Mouse (Mus musculus): ENCODE results near the gene Trim40.

DNA sequence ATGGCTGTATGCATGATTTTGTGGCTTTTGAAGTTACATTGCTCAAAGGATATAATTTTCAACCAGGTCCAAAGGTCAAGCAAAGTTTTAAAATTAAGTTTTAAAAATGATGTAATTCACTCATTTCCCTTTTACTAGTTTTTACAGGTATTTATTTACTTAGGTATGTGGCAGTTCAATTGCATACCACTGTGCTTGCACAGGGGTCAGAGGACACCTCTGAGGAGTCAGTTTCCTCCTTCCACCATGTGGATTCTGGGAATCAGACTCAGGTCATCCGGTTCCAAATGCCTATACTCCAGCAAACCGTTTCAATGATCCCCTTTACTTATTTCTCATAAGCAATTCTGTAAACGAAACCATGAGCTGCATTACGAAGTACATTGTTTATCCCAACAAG lies 32.8 kb upstream of the Trim40 start:
- TF ChIP-seq FLI1 (IDR thresholded peaks at IDR 0.05; ENCODE audit: low read length) (no peak), GATA1 (IDR thresholded peaks at IDR 0.05; ENCODE audit: borderline replicate concordance, low read length) (no peak)
